Mouse (Mus musculus) neural tube, embryonic 15.5 days (tissue): ENCODE results near the gene Sumf1. TPM values are rescaled to one million over a fixed set of nuclear protein-coding genes. Genes with fewer than 3 reads are reported as not detected.
A peak's percentile ranks its signal among the peaks of the same experiment; 100 is the strongest.

Experiments used
- ATAC-seq: fragments of 200-750 bp; cut with Nextera tagmentation; 2 replicates; pipeline ENCODE4 v1.8.0; 2017; ENCODE audit warnings: mild to moderate bottlenecking, moderate TSS enrichment, moderate library complexity; ENCODE audit not compliant: low FRiP score
- H3K27ac ChIP-seq: fragments of 300-500 bp; sonication (generic); replicated peaks from 2 replicates; pipeline ENCODE4 v1.5.1; 2015; ENCODE audit warnings: mild to moderate bottlenecking, inconsistent platforms
- H3K27me3 ChIP-seq: fragments of 300-500 bp; sonication (generic); replicated peaks from 2 replicates; pipeline ENCODE4 v1.6.1; 2015; ENCODE audit warnings: inconsistent platforms
- H3K36me3 ChIP-seq: fragments of 300-500 bp; sonication (generic); 2 replicates; pipeline ENCODE4 v1.6.1; 2015; ENCODE audit warnings: inconsistent platforms
- H3K4me1 ChIP-seq: fragments of 300-500 bp; sonication (generic); 2 replicates; pipeline ENCODE4 v1.6.1; 2015; ENCODE audit warnings: inconsistent platforms
- H3K4me2 ChIP-seq: fragments of 300-500 bp; sonication (generic); 2 replicates; pipeline ENCODE4 v1.6.1; 2015; ENCODE audit warnings: inconsistent platforms, mild to moderate bottlenecking, moderate library complexity
- H3K4me3 ChIP-seq: fragments of 300-500 bp; sonication (generic); replicated peaks from 2 replicates; pipeline ENCODE4 v1.5.1; 2015; ENCODE audit warnings: mild to moderate bottlenecking, inconsistent platforms
- H3K9ac ChIP-seq: fragments of 300-500 bp; sonication (generic); replicated peaks from 2 replicates; pipeline ENCODE4 v1.6.1; 2015; ENCODE audit warnings: mild to moderate bottlenecking, inconsistent platforms
- H3K9me3 ChIP-seq: fragments of 300-500 bp; sonication (generic); replicated peaks from 2 replicates; pipeline ENCODE4 v1.6.1; 2016; ENCODE audit warnings: inconsistent platforms
- WGBS: fragments of 180-500 bp; shearing (Covaris S2); methylation state at CpG from one replicate; pipeline ENCODE4 v1.1.7; 2015; ENCODE audit warnings: mixed read lengths; 5-methylcytosine and 5-hydroxymethylcytosine counted together
- polyA plus RNA-seq: library from polyadenylated mRNA; unstranded; fragments of >200 nt; fragmentation: Nextera tagmentation; extraction: Ambion mirVana; gene quantifications from 2 replicates; pipeline ENCODE4 v1.2.1, GENCODE M21; 2015

The Sumf1 gene
- polyA plus RNA-seq, 1 experiment from 2014 or later: 11.6 TPM

DNA sequence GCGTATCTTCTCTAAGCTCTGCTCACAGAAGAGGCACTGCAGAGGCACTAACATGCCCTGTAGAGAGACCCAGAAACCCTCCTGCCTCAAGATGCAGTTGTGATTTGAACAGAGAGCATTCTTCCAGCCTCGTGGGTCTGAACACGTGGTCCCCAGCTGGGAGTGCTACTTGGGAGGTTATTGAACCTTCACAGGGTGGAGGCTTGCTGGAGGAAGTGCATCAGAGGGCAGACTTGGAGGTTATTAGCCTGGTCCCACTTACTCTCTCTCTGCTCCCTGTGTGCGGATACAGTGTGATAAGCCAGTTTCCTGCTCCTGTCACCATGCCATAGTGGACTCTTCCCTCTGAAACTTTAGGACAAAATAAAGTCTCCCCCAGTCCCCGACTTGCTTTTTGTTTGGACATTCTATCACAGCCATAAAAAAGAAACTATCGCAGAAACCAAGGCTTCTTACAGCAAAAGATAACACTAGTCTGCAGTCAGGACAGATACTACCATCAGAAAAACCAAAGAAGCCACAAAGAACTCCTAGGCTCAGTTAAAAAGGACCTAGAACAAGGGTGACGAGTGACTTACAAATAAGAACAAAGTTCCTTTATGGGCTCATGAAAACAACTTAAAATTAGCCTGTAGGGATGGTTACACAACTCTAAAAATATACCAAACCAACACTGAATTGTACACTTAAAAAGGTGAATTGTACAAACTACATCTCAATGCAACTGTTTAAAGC is 17.3 kb downstream of the Sumf1 start:
- 83% methylated on average over 7 of the region's 7 CpGs for WGBS
- H3K9ac ChIP-seq: no peak overlapping the region
- no peaks in the 10 kb centered on the region for H3K4me1 ChIP-seq
- H3K4me3 ChIP-seq: no peak overlapping the region
- H3K9me3 ChIP-seq: no peaks in the 10 kb centered on the region
- no peak for ATAC-seq
- H3K27ac ChIP-seq: no peak overlapping the region
- no peaks in the 10 kb centered on the region for H3K27me3 ChIP-seq
- H3K4me2 ChIP-seq: no peak overlapping the region
- H3K36me3 ChIP-seq: peaks cover 12% of the 10 kb centered on the region

DNA sequence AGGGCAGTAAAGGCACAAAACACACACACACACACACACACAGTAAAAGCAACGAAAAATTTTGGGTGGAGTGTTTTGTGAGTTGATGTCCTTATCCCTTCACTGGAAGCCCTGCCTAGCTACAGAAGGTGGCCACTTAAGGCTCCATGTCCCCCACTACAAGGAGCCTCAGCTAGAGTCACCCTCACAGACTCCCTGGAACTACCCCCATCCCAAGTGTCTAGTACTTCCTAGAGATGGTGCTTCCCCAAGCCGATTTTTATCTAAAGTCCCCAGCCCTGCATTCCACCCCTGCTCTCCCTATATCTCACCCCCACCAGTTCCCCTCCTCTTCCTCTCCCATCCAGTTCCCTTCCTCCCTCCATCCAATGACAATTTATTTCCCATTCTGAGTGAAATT is 19.8 kb downstream of the Sumf1 start:
- WGBS: 94% methylated on average over 2 of the region's 2 CpGs

DNA sequence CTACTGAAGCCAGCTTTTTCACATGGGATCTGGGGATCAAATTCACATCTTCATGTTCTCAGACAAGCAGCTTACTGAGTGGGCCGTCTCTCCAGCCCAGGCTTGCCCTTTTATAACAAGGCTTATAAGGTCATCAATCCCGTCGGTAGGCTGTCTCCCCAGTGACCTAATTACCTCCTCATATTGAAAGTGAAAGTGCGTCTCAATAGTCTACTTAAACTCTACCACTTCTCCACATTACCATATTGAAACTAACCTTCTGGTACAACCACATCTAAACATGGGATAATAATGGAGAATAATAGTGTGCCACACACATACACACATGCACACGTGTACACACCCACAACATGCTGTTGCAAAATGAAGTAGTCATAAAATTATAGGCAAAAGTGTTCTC is 20.4 kb downstream of the Sumf1 start:
- Histone ChIP-seq H3K27ac (no peak overlapping the region), H3K4me1 (no peaks in the 10 kb centered on the region), H3K4me2 (no peak overlapping the region), H3K27me3 (no peaks in the 10 kb centered on the region), H3K4me3 (no peak overlapping the region), H3K9me3 (no peaks in the 10 kb centered on the region), H3K36me3 (no peaks in the 10 kb centered on the region), H3K9ac (no peak overlapping the region)
- WGBS: 75% methylated on average over 5 of the region's 5 CpGs
- ATAC-seq: no peak

More for the DNA sequence above, 19.8 kb downstream of the Sumf1 start:
- no peak overlapping the region for H3K27ac ChIP-seq
- no peak overlapping the region for H3K4me2 ChIP-seq
- no peaks in the 10 kb centered on the region for H3K4me1 ChIP-seq
- no peaks in the 10 kb centered on the region for H3K27me3 ChIP-seq
- no peak overlapping the region for H3K4me3 ChIP-seq
- ATAC-seq: no peak
- H3K36me3 ChIP-seq: no peaks in the 10 kb centered on the region
- no peak overlapping the region for H3K9ac ChIP-seq
- H3K9me3 ChIP-seq: no peaks in the 10 kb centered on the region

DNA sequence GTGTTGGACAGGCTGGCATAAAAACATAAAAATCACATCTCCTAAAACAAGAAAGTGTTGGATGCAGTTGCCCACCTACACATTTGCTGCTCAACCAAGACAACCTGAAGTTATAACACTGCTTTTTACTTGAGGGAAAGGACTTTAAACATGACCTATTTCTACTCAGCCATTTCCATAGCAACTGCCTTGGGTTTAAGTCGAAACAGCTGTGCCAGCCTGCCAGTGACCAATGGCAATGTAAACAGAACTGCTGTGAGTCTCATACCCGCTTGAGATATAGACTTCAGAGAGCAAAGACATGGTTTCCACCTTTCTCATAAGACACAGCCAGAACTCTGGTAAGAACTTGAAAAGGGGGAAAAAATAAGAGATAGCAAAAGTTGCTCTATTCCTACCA is 24.8 kb downstream of the Sumf1 start:
- Histone ChIP-seq H3K9me3 (no peaks in the 10 kb centered on the region), H3K36me3 (no peaks in the 10 kb centered on the region), H3K4me3 (no peak overlapping the region), H3K27me3 (no peaks in the 10 kb centered on the region), H3K4me2 (no peak overlapping the region), H3K4me1 (no peaks in the 10 kb centered on the region), H3K9ac (no peak overlapping the region), H3K27ac (no peak overlapping the region)
- ATAC-seq: no peak
- 78% methylated on average over 2 of the region's 2 CpGs for WGBS

DNA sequence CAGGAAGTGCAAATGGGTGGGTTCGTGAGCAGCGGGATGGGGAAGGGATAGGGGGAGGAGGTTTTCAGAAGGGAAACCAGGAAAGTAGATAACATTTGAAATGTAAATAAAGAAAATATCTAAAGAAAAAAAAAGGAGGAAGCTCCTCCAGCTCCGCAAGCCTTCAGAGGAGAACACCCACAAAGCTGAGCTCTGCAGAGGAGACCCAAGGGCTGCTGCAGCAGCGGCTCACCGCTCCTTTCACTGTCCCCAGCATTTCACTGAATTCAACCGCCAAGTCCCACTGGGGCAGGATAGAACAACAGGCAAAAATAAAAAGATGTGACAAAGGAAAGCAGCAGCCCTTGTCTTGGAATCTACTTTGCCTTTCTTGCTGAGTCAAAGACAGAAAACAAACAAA is 28.5 kb downstream of the Sumf1 start:
- Histone ChIP-seq H3K4me1 (no peaks in the 10 kb centered on the region), H3K4me3 (no peak overlapping the region), H3K9me3 (no peaks in the 10 kb centered on the region), H3K27ac (no peak overlapping the region), H3K4me2 (no peak overlapping the region), H3K27me3 (no peaks in the 10 kb centered on the region), H3K36me3 (no peaks in the 10 kb centered on the region), H3K9ac (no peak overlapping the region)
- WGBS: 52% methylated on average over 6 of the region's 6 CpGs
- no peak for ATAC-seq

DNA sequence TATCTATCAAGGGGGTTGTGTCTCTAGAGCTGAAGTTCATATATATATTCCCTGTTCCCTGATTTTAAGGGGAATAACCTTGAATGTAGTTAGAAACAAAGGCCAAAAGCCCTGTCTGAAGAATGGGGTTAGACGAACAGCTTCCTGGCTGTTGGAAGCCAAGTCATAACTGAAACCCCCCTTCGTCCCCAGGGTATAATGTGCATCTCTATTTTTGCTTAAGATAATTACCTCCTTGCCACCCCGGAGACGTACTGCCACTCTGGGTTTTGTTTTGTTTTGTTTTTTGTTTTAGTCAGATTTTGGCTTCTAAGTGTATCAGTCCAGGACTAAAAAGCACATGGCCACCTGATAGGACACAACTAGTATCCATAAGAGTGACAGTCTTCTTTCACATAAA is 31.1 kb downstream of the Sumf1 start:
- Histone ChIP-seq H3K36me3 (peaks cover 5% of the 10 kb centered on the region), H3K4me2 (no peak overlapping the region), H3K9me3 (no peaks in the 10 kb centered on the region), H3K27ac (no peak overlapping the region), H3K4me1 (no peaks in the 10 kb centered on the region), H3K9ac (no peak overlapping the region), H3K27me3 (no peaks in the 10 kb centered on the region), H3K4me3 (no peak overlapping the region)
- WGBS: 92% methylated on average over 4 of the region's 4 CpGs
- no peak for ATAC-seq

DNA sequence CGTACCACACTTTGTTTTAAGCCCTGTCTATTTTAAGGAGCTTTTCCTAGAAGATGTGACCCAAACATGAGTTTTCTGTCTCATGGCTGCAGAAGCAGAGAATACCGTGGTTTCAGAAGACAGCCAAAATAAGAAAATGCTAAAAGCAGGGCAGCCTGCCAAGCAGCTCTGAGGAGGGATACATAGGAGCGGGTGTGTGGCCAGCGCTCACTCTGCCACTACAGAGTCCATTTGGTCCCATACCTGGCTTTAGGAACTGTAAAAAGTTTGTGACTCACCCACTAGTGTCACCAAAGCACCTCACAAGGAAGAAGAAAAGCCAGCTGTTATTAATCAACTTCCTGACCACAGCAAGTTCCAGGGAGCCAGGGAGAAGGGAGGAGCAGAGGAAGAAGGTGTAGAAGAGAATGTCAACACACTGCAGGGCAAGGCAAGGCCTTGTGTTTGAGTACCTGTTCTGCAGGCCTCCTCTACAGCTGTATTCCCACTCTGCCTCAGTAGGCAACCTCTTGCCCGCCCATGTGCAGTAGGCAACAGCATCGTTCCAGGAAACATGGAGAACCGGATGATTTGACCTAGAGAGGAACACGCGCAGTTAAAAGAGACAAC is 32.6 kb downstream of the Sumf1 start:
- H3K27ac ChIP-seq: no peak overlapping the region
- no peak for ATAC-seq
- H3K9ac ChIP-seq: no peak overlapping the region
- no peaks in the 10 kb centered on the region for H3K9me3 ChIP-seq
- H3K36me3 ChIP-seq: peaks cover 5% of the 10 kb centered on the region
- no peaks in the 10 kb centered on the region for H3K27me3 ChIP-seq
- 94% methylated on average over 9 of the region's 9 CpGs for WGBS
- H3K4me1 ChIP-seq: no peaks in the 10 kb centered on the region
- no peak overlapping the region for H3K4me3 ChIP-seq
- no peak overlapping the region for H3K4me2 ChIP-seq

DNA sequence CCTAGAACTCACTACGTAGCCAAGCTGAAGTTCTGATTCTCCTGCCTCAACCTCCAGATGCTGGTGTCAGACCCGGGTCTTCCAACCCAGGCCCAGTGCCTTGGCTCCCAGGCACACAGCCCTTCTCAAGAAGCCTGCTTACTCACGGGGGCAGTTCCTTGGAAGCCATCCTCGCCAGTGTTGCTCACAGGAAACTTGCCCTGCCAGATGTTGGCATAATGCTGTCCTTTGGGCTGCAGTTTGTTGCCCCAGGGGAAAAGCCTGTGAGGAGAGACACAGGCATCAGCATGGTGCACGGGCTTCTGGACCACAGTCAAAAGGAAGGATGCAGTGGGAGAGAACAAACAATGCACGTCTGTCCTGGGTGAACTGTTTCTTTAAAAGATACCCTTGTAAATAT is 33.3 kb downstream of the Sumf1 start:
- peaks cover 5% of the 10 kb centered on the region for H3K36me3 ChIP-seq
- H3K27me3 ChIP-seq: no peaks in the 10 kb centered on the region
- H3K27ac ChIP-seq: no peak overlapping the region
- H3K4me2 ChIP-seq: no peak overlapping the region
- H3K4me1 ChIP-seq: no peaks in the 10 kb centered on the region
- no peak overlapping the region for H3K4me3 ChIP-seq
- 75% methylated on average over 6 of the region's 6 CpGs for WGBS
- no peak for ATAC-seq
- no peaks in the 10 kb centered on the region for H3K9me3 ChIP-seq
- H3K9ac ChIP-seq: no peak overlapping the region

DNA sequence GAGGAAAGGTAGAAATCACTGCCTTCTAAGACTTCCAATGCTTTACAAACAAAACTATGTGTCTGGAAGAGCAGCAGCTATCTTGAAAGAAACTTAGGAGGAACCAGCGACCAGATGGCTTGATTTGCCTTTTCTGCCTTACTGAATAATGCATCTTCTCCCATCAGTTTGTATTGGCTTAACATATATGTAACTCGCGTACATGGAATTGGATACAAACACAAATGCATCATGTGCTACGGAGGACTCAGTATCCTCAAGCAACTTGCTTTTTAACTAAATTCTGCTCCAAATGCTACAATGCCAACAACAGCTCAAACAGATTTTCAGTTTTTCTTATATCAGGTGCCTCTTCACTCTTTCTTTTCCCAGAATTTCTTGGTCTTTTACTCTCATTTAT is 36.1 kb downstream of the Sumf1 start:
- H3K4me2 ChIP-seq: no peak overlapping the region
- H3K27ac ChIP-seq: no peak overlapping the region
- no peaks in the 10 kb centered on the region for H3K9me3 ChIP-seq
- peaks cover 9% of the 10 kb centered on the region for H3K4me1 ChIP-seq
- 94% methylated on average over 4 of the region's 4 CpGs for WGBS
- H3K36me3 ChIP-seq: peaks cover 5% of the 10 kb centered on the region
- no peaks in the 10 kb centered on the region for H3K27me3 ChIP-seq
- ATAC-seq: no peak
- no peak overlapping the region for H3K4me3 ChIP-seq
- H3K9ac ChIP-seq: no peak overlapping the region

DNA sequence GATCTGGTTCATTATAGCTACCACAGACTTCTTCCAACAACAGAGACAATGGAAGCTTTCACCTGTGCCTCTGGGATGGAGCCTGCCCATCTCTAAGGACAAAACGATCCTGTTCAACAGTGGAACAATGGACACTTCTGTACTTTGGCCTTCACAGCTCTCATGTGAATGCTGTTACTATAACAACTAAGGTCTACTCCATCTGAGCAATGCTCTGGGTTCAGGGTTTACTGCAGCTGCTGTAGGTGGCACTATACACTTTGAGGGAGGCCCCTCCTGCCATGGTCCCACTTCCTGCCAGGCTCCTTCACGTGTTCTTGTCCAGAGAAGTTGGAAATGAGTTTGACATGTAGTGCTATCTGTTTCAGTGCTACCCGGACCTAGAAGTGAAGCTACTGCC is 36.9 kb downstream of the Sumf1 start:
- 50% methylated on average over 3 of the region's 3 CpGs for whole genome bisulfite sequencing

DNA sequence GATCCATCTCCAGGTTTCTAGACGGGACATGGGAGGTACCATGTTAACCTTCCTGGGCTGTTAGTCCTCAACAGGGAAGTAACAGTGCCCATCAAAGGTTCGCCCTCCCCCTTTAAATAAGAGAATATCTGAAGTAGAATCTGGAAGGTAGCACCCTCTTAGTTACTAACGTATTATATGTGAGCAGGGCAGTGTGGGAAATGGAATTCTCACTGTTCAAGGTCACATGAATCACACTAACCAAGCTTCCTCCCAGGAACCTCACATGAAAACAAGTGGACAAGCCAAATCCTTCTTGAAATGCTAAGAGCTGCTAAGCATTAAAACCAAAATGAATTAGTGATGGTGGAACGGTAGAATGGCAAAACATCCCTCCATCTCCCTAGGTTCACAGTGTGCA is 38.7 kb downstream of the Sumf1 start:
- H3K27ac ChIP-seq: peak overlapping the region; percentile 54; the same call in 1 of the 2 replicates

More for the DNA sequence above, 36.9 kb downstream of the Sumf1 start:
- H3K4me2 ChIP-seq: no peak overlapping the region
- no peaks in the 10 kb centered on the region for H3K9me3 ChIP-seq
- no peak for ATAC-seq
- H3K27me3 ChIP-seq: no peaks in the 10 kb centered on the region
- H3K36me3 ChIP-seq: peaks cover 5% of the 10 kb centered on the region
- peaks cover 9% of the 10 kb centered on the region for H3K4me1 ChIP-seq
- no peak overlapping the region for H3K27ac ChIP-seq
- no peak overlapping the region for H3K9ac ChIP-seq
- no peak overlapping the region for H3K4me3 ChIP-seq

DNA sequence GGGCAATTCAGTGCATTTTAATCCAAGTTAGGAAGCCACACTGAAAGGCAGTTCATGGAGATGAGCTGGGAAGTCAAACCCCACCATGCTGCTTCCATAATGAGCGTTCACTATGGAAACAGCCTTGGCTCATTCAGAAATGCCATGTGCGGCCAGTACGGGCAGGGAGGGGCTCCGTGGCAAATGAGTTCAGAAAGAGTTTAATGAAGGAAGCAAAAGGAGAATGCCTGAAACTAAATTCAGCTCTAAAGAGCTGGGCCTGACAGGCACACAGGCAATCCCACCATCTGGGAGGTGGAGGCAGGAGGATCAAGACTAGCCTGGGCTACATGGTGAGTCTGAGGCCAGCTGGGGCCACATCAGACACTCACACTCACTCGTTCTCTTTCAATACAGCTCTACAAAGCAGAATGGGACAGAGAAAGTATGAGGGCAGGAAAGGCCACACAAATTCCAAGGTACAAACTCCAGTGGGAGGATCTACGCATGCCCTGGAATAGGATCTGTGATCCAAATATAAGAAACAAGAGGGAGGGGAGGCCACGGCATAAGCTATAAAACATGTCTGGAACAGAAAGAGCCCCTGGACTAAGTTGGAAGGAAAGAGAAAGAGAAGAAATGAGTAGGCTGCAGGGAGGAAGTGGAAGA is 39.3 kb downstream of the Sumf1 start:
- WGBS: 33% methylated on average over 7 of the region's 7 CpGs
- Histone ChIP-seq H3K27me3 (no peaks in the 10 kb centered on the region), H3K4me3 (no peak overlapping the region), H3K27ac (peak overlapping the region; percentile 54), H3K4me2 (no peak overlapping the region), H3K9ac (no peak overlapping the region), H3K36me3 (peaks cover 5% of the 10 kb centered on the region), H3K9me3 (no peaks in the 10 kb centered on the region), H3K4me1 (peaks cover 9% of the 10 kb centered on the region)
- ATAC-seq: peak; percentile 93

More for the DNA sequence above, 38.7 kb downstream of the Sumf1 start:
- Histone ChIP-seq H3K9ac (no peak overlapping the region), H3K27me3 (no peaks in the 10 kb centered on the region), H3K36me3 (peaks cover 5% of the 10 kb centered on the region), H3K9me3 (no peaks in the 10 kb centered on the region), H3K4me2 (no peak overlapping the region), H3K4me1 (peaks cover 9% of the 10 kb centered on the region), H3K4me3 (no peak overlapping the region)
- ATAC-seq: no peak
- 85% methylated on average over 4 of the region's 4 CpGs for WGBS
